Mouse (Mus musculus): Measurements from ENCODE around the gene Daglb.

GRCm38 (mm10) chr5:143484955-143485354, 20.6 kb downstream of the Daglb start:
- no peak for TF ChIP-seq CTCF (IDR thresholded peaks at IDR 0.05; ENCODE audit: low read depth, low read length)
- no peak for TF ChIP-seq POLR2A (IDR thresholded peaks at IDR 0.05; ENCODE audit: extremely low read depth, insufficient read depth, low read length)

Data from liver, adult 2 months (tissue).